Mouse (Mus musculus) kidney, adult 9 months (tissue): ENCODE results near the gene 2310030G06Rik.

Experiments
- DNase-seq: peaks from one replicate; pipeline ENCODE4 v3.0.0; 2022

2310030G06Rik gene

DNA sequence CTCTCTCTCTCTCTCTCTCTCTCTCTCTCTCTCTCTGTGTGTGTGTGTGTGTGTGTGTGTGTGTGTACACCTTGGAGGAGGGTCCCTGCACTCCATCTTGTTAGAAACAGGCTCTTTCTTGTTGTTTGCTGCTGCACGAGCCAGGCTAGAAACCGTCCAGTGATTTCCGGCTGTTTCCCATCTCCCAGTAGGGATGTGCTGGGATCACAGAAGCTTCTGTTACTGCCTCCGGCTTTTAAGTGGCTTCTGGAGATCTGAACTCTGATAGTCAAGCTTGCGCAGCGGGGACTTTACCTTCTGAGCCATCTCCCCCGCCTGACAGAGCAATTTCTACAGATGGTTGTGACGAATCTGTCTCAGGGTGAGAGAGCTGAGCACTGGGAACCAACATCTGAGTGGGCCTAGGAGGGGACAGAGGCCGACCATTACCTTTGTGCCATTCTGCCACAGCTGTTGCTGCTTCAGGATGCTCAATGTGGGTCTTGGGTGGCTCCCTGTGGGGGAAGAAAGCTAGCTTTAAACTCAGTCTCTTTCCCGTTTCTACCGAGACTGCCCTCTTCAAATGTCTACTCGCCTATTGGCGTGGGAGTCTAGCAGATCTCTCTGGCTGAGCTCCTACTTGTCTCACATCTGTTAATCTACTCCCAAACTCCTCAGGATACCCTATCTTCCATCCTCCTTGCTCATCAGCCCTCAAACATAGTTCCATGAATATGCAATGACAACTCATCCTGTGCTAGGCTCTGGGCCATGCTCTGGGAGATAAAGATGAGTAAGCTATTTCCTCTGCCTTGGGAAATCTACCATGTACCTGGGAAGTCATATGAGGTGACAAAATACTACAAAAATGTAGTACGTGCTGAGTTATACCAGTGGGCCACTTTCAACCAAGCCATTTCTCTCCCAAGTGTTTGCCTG lies 5.2 kb downstream of the 2310030G06Rik start:
- no peak for DNase-seq

DNA sequence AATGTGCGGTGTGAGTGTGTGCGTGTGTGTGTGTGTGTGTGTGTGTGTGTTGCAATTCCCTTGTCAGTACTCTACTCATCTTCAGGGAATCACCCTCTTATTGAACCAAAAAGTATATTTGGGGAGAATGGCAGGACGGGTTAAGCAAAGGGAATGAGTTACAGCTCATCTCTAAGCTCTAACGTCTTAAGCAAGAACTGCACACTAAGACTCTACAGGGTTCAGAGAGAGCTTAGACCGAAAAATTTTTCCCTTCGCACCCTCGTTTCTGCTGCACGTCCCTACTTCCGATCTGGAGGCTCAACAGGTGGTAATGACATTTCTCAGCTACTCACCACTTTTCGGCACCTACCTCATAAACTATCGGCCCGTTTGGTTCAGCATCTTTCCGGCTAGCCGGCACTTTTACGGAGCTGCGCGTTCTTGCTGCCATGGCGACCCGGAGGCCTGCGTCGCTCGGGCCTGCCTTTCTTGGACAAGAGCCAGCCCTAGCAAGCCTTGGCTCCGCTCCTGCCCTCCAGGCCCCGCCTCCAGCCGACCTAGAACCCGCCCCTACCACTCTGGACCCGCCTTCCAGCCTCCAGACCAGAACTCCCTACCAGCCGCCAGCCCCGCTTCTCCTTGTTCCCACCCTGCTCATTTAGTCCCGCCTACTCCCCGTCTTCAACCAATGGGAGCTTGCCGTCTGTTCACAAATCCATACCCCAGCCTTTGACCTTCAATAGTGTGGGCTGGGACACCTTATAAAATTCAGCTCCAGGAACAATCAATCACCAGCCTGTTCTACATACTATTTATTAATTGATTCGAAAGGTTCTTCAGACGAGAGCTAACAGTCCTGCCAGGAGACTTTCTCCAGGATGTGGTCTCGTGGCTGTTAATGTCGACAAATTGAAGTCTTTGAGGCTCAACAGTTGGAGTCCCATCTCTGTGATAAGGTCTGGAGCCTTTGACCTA lies 7.1 kb downstream of the 2310030G06Rik start, which contains the start of gene Dixdc1:
Dixdc1 (minus strand) TSS at position 604 of the 957 bp plus-strand sequence.
- DNase-seq = peak; percentile 97

DNA sequence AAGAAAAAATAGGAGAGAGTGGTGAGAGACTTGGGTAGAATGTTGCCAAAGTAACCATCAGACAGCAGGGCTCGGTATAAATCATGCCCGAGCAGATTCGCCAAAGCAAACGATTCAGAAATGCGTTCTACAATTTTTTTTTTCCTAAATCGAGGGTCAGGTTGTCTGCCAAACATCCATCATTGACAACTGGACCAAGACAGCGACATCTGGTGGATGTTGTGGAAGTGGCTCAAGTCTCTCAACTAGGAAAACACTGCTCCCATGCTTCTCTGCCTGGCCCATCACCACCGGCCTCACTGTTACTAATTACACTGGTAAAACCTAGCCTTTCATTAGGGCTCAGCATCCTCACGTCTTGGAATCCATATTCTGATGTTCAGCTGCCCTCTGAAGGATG lies 11.3 kb downstream of the 2310030G06Rik start:
- peak; percentile 76 for DNase-seq

DNA sequence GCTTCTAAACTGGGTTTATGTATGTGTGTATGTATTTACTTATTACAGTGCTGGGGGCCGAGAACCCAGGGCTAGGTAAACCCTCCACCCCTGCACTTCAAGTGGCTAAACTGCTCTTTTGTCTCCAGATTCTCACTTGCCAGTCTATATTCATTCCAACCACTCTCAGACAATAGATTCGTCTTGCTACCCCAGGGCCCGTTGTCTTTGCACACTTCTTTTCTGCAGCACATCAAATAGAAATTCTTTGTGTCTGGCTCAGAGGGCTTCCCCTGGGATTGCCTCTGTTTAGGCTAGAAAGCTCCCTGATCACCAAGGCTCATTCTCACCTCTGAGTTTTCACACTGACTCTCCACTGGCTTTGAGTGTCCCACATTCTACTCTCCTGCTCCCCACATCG lies 13.8 kb downstream of the 2310030G06Rik start:
- DNase-seq = no peak

DNA sequence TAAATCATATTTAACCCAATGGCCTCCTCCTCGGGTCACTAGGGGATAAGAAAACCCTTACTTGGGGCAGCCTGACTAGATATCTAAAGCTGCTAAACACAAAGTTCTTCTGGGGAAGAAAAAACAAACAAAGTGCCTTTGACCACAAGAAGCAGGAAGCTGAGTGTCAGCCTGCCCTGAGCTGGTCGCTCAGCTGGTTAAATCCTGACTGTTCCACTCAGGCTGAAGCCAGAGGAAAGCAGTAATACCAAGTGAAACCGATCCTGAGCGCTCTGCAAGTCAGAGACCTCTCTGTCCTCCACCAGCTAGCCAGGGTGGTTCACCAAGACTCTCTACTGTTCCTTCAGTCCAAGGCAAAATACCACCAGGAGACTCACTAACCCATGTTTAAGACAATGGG lies 16.7 kb downstream of the 2310030G06Rik start:
- DNase-seq = no peak

DNA sequence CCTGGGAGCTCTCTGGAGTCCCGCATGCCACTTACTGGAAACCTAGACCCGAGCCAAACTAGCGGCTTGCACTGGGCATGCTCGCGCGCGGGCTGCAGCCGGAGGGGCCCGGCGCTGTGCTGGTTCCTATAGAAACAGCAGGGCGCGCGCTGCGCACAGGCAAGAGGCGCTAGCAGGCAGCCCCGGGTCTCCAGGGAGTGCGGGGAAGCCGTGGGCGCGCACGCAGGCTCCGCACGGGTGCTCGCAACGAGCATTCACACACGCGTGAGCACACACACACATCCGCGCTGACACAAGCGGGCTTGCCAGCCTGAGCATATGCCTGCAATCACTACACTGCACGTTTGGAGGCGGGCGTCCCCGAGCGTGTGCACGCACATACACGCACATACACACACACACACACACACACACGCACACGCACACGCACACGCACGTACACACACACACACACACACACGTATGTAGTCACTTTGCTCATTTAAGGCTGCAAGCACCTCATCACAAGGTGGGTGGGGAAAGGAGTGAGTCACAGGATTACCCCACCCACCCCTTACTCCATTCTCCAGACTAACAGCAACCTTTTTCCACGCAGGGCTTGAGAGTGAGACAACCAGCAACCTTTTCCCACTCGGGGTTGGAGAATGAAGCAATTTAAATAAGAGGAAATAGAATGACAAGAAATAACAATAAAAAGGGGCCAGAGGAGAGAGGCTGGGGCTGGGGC lies 18.2 kb downstream of the 2310030G06Rik start:
- DNase-seq = no peak

DNA sequence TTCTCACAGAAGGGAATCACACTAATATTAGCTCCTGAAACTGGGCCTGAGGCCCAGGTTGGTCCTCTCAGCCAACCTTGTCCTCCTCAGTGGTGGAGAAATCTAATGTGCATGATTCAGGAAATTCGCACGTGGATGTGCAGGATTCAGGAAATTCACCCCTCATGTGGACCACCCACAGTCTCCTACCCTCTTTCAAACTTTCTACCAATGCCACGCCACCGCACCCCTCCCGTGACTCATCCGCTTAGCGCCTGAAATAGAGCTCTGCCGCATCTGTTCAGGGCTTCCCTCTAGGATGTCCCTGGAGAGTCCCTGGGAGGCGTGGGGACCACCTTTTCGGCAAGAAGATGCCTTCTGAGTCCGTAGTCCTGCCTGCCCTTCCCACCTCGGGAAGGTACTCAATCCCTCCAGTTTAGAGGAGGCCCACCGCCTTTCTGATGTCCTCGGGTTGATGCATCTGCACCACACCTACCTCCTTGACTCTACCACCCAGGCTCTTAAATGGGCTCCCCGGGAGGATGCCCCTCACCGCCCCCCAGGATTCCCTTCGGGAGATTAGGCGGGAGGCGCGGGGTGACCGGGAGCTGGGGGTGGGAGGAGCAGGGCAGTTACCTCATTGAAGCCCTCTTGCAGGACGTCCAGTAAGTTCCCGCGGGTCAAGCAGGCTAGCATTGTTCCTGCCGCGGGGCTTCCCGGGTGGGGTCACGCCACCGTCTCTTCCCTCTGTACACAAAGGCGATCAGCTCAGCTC lies 19.0 kb downstream of the 2310030G06Rik start:
- DNase-seq = no peak

DNA sequence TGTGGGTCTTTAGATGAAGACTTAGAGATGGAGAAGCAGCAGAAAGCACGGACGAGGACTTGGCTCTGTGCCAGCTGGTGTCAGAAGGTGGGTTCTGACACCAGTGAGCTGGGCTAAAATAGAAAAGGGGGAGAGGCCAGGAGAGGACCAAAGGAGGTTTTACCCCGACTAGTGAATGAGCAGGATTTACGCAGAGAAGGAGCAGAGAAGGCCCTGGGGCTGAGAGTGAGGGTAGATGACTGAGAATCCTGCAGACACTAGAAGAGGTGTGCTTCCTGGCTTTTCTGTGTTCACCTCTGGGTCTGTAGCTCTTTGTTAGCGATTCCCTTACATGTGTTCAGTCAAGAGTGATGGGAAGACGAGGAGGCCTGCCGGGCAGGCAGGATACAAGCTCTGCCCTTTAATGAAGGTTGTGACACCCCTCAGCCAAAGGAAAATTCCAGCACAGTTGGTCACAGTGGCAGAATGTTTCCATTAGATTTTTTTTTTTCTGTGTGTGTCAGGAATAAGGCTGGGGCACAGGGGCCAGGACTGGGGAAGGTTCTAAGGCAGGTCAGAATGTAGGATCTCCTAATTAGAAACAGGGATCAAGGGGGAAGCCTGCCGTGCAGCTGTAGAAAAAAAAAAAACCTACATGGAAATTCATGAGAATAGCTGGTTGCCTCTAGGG lies 20.3 kb downstream of the 2310030G06Rik start:
- DNase-seq = no peak

DNA sequence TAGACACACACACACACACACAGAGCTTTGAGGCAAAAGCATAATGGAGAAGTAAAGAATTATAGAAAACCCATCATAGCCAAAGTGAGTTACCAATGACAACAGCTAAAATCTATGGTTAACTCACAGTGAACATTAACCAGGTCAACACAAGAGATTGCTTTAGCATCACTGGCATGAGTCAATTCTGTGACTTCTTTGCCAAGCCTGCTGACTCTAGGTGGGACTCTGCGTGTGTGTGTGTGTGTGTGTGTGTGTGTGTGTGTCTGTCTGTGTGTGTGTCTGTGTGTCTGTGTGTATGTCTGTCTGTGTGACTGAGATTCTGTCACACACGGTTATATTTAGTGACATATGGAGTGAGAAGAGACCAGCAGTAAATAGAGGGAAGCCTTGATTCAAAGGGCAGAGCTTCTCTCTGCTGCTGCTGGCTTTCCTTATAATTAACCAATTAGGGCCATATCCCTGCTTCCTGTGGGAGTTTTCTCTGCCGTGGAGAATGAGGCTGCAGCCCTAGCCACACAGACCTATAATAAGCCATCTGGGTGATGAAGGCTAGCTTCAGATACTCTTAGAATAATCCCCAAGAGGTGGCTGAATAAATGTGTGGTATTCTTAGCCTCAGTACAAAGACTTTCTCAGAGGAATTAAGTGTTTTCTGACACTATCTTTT lies 21.5 kb downstream of the 2310030G06Rik start:
- no peak for DNase-seq

DNA sequence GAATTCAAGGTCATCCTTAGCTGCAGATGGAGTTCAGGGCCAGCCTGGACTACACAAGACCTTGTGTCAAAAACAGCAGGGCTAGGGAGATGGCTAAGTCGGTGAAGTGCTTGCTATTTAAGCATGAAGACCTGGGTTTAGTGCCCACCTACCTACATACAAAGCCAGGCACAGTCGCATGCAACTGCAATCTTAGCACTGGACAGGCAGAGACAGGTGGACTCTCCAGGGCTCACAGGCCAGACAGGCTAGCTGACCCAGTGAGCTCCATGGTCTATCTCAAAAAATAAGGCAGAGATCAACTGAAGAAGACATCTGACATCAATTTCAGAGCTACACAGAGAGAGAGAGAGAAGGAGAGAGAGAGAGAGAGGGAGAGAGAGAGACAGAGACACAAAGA lies 22.2 kb downstream of the 2310030G06Rik start:
- DNase-seq = no peak

DNA sequence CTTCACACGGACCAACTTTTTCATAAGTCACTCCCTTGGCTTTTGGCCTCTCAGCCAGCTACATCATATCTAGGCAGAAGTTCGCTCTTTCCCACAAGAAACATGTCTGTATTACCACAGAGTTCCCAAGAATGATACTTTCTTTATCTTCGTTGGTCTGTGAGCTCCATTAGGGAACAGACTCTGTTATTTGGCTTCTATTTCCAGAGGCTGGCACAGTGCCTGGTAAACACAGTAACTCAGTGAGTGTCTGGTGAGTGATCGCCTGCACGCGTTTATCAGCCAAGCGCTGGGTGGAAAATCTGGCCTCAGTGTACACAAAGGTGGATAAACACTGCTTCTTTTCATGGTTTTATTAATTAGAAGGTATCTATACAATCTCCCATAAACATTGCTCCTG lies 22.9 kb downstream of the 2310030G06Rik start:
- DNase-seq = peak; percentile 56

DNA sequence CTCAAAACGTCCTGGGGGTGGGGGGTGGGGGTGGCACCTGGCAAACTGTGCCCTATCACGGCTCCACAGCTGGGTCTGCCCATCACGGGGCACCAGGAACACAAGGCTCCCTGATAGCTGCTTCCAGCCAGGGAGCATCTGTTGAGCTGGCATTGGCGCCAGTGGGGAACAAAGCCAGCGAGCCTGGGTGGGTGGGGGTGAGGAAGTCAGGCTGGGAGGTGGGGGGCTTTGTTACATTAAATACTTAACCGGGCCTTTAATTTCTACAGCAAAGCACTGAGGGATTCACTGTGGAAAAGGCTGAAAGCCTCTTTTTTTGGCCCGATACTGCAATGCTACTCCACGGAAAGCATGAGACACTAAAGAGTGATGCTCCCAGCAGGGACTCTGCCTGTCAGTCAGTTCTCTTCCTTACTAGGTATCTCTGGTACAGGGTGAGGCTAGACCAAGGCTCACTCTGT lies 23.9 kb downstream of the 2310030G06Rik start:
- no peak for DNase-seq

DNA sequence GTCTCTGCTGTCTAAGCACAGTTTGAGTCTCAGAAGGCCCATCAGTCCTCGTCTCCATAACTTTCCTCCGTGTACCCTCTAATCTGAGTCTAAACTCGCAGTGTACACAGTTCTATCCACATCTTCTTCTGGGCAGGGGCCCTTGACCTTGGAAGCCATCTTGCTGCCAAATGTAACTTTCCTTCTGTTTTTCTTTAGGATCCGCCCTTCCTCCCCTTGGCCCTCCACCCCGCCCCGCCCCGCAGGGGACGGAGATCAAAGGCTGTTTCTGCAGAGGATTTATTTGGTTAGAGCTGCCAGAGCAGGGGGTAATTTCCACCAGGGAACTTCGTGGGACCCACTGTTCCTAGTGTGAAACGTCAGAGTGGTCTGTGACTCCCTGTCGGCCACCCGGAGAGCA lies 25.3 kb downstream of the 2310030G06Rik start:
- no peak for DNase-seq

DNA sequence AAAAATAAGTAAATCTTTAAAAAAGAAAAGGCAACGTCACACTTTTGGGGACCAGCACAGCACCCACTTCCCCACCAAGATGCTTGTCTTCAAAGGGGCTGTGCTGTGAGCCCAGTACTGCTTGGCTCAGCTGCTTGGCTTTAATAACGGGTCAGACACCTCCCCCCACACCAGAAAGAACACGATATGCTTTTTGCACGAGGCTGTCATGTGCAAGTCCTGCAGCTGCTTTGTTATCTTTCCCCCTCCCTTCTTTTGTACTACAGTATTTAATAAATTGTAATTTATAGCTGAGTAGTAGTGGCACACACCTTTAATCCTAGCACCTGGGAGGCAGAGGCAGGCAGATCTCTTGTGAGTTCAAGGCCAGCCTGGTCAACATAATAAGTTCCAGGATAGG lies 27.5 kb downstream of the 2310030G06Rik start:
- DNase-seq = no peak

DNA sequence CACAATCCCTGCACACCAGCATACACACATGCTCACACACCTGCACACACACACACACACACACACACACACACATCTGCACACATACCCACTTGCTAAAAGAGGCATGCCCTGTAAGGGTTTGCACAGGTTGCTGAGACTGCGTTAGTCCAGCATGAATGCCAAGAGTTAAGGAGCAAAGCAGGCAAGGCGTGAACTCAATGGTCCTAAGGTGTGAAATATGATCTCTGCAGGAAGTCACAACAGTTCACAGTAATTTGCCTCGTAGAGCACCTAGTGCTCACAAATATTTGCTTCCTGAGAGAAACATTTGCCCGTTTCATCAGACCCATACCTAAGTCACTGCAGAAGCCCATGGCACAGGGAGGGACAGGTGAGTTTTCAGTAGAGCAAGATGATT lies 32.1 kb downstream of the 2310030G06Rik start:
- DNase-seq = no peak

DNA sequence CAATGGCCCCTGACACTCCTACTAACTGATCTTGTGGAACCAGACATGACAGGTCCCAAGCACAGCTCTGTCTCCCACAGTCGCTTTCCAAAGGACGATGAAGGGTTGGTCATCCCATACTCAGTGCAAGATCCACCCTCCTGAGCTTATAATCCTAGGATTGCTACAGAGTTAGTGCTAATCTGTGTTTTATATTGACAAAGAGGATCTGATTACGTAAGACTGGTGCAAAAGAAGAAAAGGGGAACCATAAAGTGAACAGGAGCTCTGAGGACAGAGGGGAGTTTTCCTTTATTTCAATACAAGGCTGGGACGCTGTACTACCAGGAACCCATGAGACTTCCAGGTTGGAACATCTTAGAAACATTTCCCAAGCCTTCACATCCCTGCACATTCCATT lies 35.0 kb downstream of the 2310030G06Rik start:
- no peak for DNase-seq

DNA sequence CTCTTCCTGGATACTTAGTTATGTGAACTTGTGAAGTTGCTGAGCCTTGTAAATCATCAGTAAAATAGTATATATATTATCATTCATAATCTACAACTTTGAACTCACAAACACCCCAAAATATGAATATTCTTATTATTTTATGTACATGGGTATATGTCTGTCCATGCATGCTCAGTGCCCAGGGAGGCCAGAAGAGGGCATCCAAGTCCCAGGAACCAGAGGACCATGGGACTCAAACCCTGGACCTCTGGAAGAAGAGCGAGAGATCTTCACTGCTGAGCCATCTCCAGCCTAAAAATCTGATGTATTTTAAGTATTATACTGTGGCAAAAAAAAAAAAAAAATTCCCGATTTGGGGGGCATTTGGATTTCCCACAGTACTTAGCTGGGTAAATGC lies 37.2 kb downstream of the 2310030G06Rik start:
- DNase-seq = no peak

DNA sequence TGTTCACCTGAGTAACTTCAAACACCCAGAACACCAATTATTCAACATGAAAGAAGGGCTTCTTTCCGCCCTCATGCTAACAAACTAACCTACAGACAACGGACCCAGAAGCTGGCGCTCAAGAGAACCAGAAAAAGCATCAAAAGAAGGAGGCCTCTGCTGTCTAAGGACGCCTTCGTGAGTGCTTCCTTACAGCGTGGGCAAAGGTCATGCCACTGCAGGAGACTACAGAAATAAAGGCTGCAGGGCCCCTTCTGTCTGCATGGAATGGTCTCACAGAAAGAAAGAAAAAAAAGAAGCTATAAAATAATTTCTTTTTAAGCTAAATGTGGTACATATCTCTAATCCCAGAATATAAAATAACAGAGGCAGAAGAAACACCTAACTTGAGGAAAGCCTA lies 41.4 kb downstream of the 2310030G06Rik start:
- no peak for DNase-seq

DNA sequence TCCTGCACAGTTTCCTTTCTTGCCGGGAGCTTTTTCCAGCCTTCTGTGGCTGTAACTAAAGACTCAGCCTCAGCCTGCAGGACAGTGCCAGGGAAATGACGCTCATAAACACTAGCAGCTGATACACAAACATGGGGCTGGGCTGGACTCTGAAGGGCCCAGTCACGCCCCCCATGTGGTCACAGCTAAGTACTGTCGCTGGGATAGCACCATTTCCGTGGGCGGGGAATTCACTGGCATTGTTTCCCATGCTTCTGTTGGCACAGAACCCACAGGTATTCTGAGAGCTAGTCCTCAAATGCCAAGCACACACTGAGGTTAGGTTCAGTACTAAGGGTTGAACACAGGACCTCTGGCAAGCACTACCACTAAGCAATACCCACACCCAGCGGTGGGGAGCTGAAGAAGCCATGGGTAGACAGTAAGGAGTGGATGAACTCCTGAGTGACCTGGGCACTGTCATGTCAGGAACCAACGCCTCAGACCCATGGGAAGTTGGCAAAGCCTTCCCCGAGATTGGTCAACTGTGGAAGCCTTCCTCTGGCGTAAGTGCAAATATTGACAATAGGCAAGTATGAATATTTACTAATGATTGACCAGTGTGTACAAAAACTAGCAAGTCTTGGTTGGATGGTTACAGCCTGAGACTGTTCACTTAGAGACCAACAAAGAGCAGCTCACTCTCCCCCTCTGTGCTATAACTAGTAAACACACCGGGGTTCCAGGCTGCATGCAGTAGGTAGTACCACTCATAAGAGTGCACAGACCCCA lies 45.2 kb downstream of the 2310030G06Rik start:
- peak; percentile 43 for DNase-seq
